31 mouse cellular contexts compared by ENCODE assay signal in genomic region chr13:110248481-110248880, GRCm38 (mm10). TPM values are rescaled to one million over a fixed set of nuclear protein-coding genes. Genes with fewer than 3 reads are reported as not detected.
DNase-seq lines count a peak whose midpoint lies in the region; ATAC-seq and TF ChIP-seq lines count a peak whose summit lies in the region.
"Had no signal": no experiment of that assay in that cellular context is flagged by ENCODE, and none has a peak within 500 bp of the region (broad histone marks: within the 10 kb centered on the region; RNA-seq: fewer than 3 reads in every experiment).

No protein-coding gene starts in this region.

- no peak overlapping the region for H3K4me2 ChIP-seq in kidney, postnatal 0 days (ENCODE audit: low read length)
- H3K4me2 ChIP-seq: embryonic facial prominence, embryonic 13.5 days; heart, embryonic 13.5 days; hindbrain, embryonic 13.5 days; intestine, embryonic 15.5 days had no signal

- no peak overlapping the region for H3K4me3 ChIP-seq in kidney, postnatal 0 days (replicated peaks; ENCODE audit: low read depth, low read length)
- H3K4me3 ChIP-seq: embryonic facial prominence, embryonic 13.5 days; erythroblast, embryonic 14.5 days; forebrain, embryonic 10.5 days; heart, embryonic 10.5 days; heart, embryonic 13.5 days; hindbrain, embryonic 10.5 days; hindbrain, embryonic 13.5 days; intestine, embryonic 15.5 days had no signal

- no peak overlapping the region for H3K27ac ChIP-seq in kidney, postnatal 0 days
- H3K27ac ChIP-seq: embryonic facial prominence, embryonic 13.5 days; forebrain, embryonic 10.5 days; heart, embryonic 10.5 days; heart, embryonic 13.5 days; hindbrain, embryonic 10.5 days; hindbrain, embryonic 13.5 days; intestine, embryonic 15.5 days had no signal

- peak; percentile 25 for DNase-seq in kidney, postnatal 0 days (ENCODE audit: low spot score)
- DNase-seq in kidney, postnatal 4 days = no peak
- DNase-seq in ES-CJ7 (ENCODE audit: low read depth, low spot score) (peak; percentile 73), NIH3T3 (ENCODE audit: low read depth) (peak; percentile 45), ZHBTc4 (ENCODE audit: low read depth, low spot score) (peak; percentile 64)
- DNase-seq in thymus, postnatal 10 days (ENCODE audit: low spot score in 2 of 2) = no peak
- no peak for DNase-seq in adrenal gland, adult (ENCODE audit: inconsistent age in 2 of 2, low spot score in 1 of 2)
- DNase-seq in urinary bladder, postnatal 4 days (ENCODE audit: low spot score in 2 of 2) = no peak
- DNase-seq: adrenal gland, postnatal 10 days; adrenal gland, postnatal 36 days; cerebellum, adult 18-20 months; cerebellum, adult 9-10 months; cerebellum, postnatal 14 days; forebrain, postnatal 0 days; gastrocnemius, postnatal 25 days; heart, adult 18-20 months; kidney, adult 11 months; kidney, adult 8-10 months had no signal

- H3K9ac ChIP-seq in kidney, postnatal 0 days (ENCODE audit: low read depth, low read length) = no peak overlapping the region
- H3K9ac ChIP-seq: embryonic facial prominence, embryonic 13.5 days; forebrain, postnatal 0 days; heart, embryonic 13.5 days; hindbrain, embryonic 13.5 days; intestine, embryonic 15.5 days had no signal

- H3K9me3 ChIP-seq in kidney, postnatal 0 days (replicated peaks; ENCODE audit: low read length) = no peaks in the 10 kb centered on the region
- H3K9me3 ChIP-seq: embryonic facial prominence, embryonic 13.5 days; forebrain, embryonic 10.5 days; G1E; heart, embryonic 10.5 days; heart, embryonic 13.5 days; hindbrain, embryonic 10.5 days; hindbrain, embryonic 13.5 days; intestine, embryonic 15.5 days had no signal

- ATAC-seq in kidney, postnatal 0 days (replicated peaks; ENCODE audit: low FRiP score, low read depth) = no peak
- ATAC-seq: activated CD4-positive, CD25-positive, alpha-beta regulatory T cell, adult 4 months; CD4-positive, CD25-positive, alpha-beta regulatory T cell, adult 4 months; forebrain, embryonic 14.5 days; forebrain, postnatal 0 days; hindbrain, embryonic 16.5 days; intestine, embryonic 15.5 days had no signal

- WGBS in kidney, postnatal 0 days = 83% methylated on average over 2 of the region's 2 CpGs

- no peaks in the 10 kb centered on the region for H3K27me3 ChIP-seq in kidney, postnatal 0 days (ENCODE audit: insufficient read depth, low read length)
- H3K27me3 ChIP-seq: embryonic facial prominence, embryonic 13.5 days; heart, embryonic 13.5 days; hindbrain, embryonic 13.5 days; intestine, embryonic 15.5 days had no signal

- no peaks in the 10 kb centered on the region for H3K4me1 ChIP-seq in kidney, postnatal 0 days (replicated peaks; ENCODE audit: insufficient read depth, low read length)
- H3K4me1 ChIP-seq: embryonic facial prominence, embryonic 13.5 days; forebrain, embryonic 10.5 days; heart, embryonic 10.5 days; heart, embryonic 13.5 days; hindbrain, embryonic 10.5 days; intestine, embryonic 15.5 days had no signal

- H3K36me3 ChIP-seq in kidney, postnatal 0 days (ENCODE audit: insufficient read depth, low read length) = no peaks in the 10 kb centered on the region
- H3K36me3 ChIP-seq: embryonic facial prominence, embryonic 13.5 days; forebrain, embryonic 10.5 days; G1E; heart, embryonic 10.5 days; heart, embryonic 13.5 days; hindbrain, embryonic 10.5 days; intestine, embryonic 15.5 days had no signal

- 0 out of 2 replicates have a peak, but pooled peaks have one; percentile 4 for TF ChIP-seq CTCF in kidney, postnatal 0 days (IDR thresholded peaks at IDR 0.05; ENCODE audit: low read depth)

RNA-seq across cellular contexts. Expression of gene Rab3c, which starts 32.3 kb away (rescaled TPM):
- polyA plus RNA-seq in kidney, postnatal 0 days (2015; fragmentation: Nextera tagmentation; extraction: Ambion mirVana) = 0.24 TPM in 1 of 2 replicates, not detected in the other
- polyA plus RNA-seq: activated CD4-positive, CD25-positive, alpha-beta regulatory T cell, adult 4 months; erythroblast, embryonic 14.5 days; G1E had no signal

Comparison
In these comparisons a context has a peak if more than half of its experiments do, and no peak if none do; other contexts are left out.
1. DNase-seq: peak in kidney, postnatal 0 days (single experiment), ES-CJ7 (single experiment), NIH3T3 (single experiment) and ZHBTc4 (single experiment); none in kidney, postnatal 4 days (0 of 2), thymus, postnatal 10 days (0 of 2), adrenal gland, adult (0 of 2) and urinary bladder, postnatal 4 days (0 of 2).